Mouse (Mus musculus) brain, embryonic 14.5 days (tissue): Measurements from ENCODE around the gene Hmx3.

ENCODE experiments used
- CTCF ChIP-seq: fragments of 200-500 bp; IDR thresholded peaks from 2 replicates; pipeline ENCODE4 v1.5.1; 2012; ENCODE audit warnings: inconsistent platforms, mild to moderate bottlenecking, moderate library complexity, borderline replicate concordance; ENCODE audit not compliant: insufficient read depth, insufficient read length; ENCODE audit errors: extremely low read depth
- POLR2A ChIP-seq: fragments of 200-500 bp; IDR thresholded peaks from 2 replicates; pipeline ENCODE4 v1.6.1; 2012; ENCODE audit warnings: mild to moderate bottlenecking, inconsistent platforms, borderline replicate concordance; ENCODE audit not compliant: poor library complexity, insufficient read depth, insufficient read length, severe bottlenecking; ENCODE audit errors: extremely low read depth

GRCm38 (mm10) chr7:131546423-131546822, 3.8 kb downstream of the Hmx3 start:
- TF ChIP-seq POLR2A (no peak), CTCF (no peak)
